Mouse (Mus musculus) fat pad, adult 2 months (tissue): ENCODE results near the gene Wt1.

ENCODE experiments used
- DNase-seq: peaks from one replicate; pipeline ENCODE4 v3.0.0-alpha.2; 2011; ENCODE audit warnings: low read depth, low spot score; ENCODE audit errors: extremely low read depth

The Wt1 gene

DNA sequence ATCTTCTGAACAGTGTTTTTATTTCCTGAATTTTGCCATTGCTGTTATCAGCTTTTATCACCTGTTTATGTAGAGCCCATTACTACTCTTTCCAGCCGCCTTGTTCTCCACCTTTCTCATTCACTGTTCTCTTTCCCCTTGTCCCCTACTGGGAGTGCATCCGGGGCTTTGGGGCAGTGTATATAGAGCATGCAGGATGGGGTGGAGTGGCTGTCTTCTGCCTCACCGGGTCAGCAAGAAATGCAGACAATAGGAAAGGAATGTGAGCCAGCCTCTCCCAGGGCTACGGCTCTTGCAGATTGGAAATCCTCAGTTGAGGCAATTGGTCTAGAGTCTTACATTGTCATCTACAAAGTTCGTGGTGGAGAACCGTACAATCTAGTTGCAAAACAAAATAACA, 56.2 kb downstream of the Wt1 start:
- no peak for DNase-seq

DNA sequence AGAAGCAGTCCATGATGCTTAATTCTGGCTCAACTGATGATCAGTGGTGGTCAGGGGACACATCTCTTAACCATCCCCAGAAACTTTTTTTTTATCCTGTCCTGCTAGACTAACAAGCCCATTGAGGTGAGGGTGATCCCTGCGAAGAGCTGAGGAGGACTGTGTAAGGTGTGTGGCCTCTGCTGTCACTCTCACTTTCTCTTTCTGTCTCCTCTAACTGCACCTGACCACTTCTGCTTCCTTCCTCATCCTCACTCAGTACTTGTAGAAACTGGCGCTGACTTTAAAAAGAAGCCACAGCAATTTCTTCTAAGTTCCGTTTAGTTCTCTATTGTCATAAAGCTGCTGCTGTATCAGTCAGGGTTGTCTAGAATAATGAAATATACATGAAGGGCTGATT, 58.8 kb downstream of the Wt1 start:
- no peak for DNase-seq

DNA sequence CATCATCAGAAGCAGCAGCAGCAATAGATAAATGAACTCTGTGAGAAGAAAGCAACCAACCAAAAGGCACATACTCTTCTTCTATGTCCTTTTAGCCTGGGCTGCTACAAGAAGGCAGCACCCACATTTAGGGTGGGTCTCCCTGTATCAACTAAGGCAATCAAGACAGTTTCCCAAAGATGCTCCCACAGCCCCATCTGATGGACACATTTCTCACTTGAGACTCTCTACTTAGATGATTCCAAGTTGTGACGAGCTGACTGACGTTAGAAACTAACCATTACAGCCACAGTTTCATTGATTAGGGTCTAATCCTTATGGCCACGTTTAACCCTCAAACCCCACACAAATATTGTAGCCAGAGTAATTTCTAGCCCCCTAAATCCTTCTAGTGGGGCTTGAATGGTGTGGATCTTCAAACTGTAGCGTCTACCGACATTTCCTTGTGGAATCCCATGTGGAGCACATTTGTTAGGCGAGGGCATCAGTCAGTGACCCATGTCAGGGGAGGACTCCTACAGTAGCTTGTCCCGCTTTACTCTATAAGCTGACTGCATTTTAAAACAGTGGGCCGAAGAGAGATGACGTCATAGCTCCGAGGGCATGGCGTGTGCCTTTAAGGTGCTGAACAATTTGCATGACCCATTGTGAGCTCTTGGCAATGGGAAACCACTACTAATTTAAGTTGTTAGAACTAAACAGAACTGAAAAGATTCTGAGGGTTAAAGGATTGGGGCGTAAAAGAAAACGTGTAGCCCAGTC, 59.6 kb downstream of the Wt1 start:
- no peak for DNase-seq

DNA sequence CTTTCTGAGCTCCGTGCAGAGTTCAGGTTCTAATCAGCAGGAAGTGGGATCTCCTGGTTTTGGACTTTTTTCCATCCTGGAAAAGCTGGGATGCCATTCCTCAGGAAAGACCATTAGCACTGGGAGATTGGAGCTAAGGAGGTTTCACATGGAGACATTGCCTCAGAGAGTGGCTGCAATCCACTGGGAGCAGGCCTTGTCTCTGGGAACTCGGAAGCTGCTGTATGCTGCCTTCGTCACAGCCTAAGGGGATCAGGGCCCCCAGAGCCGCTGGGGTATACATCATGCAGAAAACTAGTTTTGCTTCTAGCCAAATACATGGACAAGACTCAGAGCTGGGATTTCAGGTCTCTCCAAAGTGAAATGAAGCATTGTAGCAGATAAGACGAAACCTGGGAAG, 60.3 kb downstream of the Wt1 start:
- no peak for DNase-seq

DNA sequence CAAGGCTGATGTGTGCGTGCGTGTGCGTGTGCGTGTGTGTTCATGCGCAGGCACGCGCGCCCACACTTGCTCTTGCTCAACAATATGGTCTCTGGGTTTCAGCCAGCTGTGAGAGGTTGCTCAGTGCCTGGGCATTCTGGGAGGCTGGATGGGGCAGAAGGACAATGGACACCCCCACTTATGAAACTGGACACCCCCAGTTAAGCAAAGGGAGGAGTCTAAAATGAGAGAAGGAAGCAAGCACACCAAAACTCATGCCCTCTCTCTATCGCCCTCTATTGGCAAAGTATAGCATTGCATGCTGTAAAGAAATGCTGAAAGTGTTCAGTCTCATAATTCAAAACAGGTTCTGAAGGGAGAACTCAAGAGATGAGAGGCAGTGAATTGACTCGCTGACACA, 61.9 kb downstream of the Wt1 start:
- DNase-seq: no peak

DNA sequence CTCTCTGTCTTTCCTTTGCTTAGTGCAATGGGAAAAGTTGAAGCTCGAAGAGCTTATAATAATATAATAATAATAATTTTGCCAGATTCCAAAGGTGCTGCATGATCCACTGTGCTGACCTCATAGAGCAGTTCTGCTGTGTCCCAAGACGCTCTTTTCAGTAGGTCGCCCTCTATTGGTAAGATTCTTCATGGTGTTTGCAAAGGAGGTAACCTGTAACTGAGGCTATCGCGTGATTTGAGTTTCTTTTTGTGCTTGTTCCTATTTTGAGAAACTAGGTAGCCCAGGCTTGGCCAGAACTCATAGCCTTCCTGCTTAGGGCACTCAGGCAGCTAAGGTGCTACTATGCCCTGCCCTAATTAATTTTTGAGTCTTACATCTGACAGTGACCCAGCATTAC, 63.0 kb downstream of the Wt1 start:
- no peak for DNase-seq

DNA sequence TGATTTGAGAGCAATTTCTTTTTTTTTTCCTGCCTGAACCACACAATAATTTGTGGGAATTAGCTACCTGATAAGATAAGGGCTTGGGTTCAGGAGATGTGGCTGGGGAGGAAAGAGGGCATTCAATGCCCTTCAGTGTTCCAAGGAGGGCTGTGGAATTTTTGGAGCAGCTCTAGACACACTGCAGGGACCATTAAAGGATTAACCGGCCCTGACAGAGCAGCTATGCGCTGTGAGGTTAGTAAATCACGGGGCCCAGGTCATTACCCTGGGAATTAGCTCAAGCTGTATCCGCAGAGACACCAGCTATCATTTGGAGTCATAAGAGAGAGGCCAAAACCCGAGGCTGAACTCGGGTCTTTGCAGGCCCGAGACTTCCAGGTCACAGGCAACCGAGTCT, 73.8 kb downstream of the Wt1 start:
- DNase-seq: no peak

DNA sequence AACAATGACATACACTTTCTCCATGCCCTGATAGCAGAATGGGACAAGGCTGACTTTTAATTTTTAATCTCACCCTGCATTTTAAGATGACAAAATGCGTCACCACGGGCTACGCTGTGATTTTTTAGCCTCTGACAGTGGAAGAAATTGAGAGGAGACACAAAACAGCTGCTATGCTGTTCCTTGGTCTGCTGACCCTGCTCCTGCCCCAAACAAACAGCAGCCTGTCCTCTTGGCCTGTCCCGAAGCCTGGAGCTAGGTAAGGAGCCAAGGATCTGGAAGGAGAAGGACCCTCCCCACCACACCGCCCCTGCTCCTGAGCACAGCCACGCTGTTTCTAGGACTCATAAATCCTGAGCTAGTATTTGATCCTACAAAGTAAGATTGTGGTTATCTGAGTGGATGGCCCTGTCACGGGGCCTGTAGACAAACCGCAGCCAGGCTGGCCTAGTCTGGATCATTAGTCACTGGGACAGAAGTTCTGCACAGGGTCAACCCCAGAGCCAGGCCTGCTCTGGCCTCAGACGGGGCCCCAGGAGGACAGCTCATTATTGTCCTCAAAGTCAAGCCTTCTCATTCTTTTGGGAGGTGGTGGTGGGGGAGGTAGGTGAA, 80.3 kb downstream of the Wt1 start:
- no peak for DNase-seq

DNA sequence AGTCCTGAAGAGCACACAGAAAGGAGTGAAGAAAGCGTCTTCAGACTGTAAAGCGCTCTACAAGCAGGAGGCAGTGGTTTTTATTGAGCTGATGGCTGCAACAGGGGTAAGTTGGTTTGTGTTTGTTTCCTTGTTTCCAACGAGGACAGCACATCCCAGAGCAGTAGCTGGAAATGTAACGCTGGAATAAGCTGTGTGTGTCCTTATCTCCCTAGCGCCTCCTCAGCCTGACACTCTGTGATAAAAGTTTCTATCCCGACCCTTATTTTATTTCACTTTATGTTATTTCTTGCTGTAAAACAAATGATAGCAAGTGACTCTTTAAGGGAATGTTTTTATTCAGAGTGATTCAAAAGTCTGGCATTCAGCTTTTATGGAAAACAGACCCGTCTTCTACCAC, 86.5 kb downstream of the Wt1 start:
- no peak for DNase-seq

DNA sequence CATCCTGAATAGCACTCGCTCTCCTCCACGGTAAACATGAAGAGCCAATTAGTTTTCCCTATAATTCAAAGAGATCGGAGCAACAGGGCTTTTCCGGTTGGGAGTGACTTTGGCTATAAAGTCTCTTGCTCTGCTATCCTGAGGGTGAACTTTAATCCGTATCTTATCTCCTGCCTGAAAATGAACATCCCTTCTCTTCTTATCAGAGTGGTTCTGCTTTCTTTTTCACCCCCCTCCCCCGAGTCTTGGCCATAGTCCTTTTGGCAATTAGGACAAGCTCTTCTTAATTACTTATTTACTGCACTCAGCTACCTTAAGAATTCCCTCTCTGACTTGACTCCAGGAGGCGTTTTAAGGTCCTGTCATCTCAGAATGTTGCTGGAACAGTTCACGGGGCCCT, 89.6 kb downstream of the Wt1 start:
- no peak for DNase-seq

DNA sequence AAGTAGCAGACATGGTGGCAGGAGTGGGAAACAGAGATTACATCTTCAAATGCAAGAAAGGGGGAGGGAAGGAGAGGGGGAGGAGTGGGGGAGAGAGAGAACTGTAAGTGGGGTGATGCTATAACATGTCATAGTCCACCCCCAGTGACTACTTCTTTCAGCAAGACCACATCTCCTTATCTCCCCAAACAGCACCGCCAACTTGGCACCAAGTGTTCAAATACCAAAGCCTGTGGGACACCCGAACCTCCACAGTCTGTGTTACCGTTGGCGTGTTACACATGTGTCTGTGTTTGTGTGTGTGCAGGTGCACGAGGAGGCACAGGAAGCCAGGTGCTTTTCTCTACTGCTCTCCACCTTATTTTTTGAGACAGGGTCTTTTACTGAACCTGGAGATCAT, 92.9 kb downstream of the Wt1 start:
- no peak for DNase-seq

DNA sequence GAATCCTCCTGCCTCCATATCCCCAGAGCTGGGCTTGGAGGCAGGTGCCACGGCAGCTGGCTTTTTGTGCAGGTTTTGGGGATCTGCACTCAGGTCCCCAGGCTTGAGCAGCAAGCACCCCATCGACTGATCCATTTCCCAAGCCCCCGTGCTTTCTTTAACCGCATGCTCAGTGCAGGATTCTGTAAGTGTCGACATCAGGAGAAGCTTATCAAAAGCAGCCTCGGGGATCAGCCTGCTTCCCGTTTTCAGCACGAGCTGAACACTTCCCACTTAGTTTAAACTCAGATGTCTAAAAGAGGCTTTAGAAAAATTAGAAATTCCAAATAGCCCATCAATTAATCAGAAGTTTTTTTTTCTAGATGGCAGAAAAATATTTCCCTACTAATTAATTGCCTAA, 93.3 kb downstream of the Wt1 start:
- DNase-seq: no peak

DNA sequence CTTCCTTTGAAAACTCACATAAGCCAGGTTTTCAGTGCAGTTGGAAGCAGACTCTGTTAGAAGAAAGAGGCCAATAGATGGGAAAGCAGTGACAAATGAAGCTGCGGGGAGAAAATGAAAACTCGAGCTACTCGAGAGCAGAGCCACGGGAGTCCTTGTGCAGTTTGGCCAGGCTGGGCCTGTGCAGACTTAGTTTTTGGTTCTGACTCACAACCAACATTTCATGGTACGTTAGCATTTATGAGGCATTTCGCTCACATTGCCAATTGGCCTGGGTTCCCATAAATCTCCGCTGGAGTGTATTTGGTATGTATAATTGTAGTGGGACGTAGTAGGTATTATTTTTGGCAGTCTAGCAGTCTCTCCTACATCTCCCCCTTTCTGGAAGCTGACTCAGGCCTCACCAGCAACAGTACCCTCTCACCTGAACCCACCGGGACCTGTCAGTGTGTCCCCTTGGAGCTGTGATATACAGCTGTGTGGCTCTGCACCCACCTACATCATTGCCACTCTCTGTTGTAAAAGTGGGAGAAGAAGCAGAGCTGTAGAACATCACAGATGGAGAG, 94.5 kb downstream of the Wt1 start:
- no peak for DNase-seq
